Mouse (Mus musculus) kidney, adult 2 months (tissue): ENCODE measurements at regions not wholly inside any gene's neighbourhood (a gene's known extent, or its start where the extent isn't known, plus 50 kb on each side); places are given as distances from the start of the nearest gene placed in this dataset.

Experiments used
- CTCF ChIP-seq: fragments of 200-500 bp; conservative IDR thresholded peaks from 2 replicates; pipeline ENCODE4 v1.5.1; 2011; ENCODE audit warnings: low read depth, mild to moderate bottlenecking, control low read depth, low read length, moderate library complexity, mixed read lengths; ENCODE audit not compliant: insufficient read depth, insufficient read length
- POLR2A ChIP-seq: fragments of 200-500 bp; IDR thresholded peaks from one replicate; pipeline ENCODE4 v1.6.1; 2011; ENCODE audit warnings: low read depth, low read length, control low read depth

- TF ChIP-seq CTCF (no peak), POLR2A (no peak)
Measured at GRCm38 (mm10) chr12:12875976-12876745, 65.6 kb downstream of the Mycn start.
